Mouse (Mus musculus): Measurements from ENCODE around the gene Lsm14b.

DNA sequence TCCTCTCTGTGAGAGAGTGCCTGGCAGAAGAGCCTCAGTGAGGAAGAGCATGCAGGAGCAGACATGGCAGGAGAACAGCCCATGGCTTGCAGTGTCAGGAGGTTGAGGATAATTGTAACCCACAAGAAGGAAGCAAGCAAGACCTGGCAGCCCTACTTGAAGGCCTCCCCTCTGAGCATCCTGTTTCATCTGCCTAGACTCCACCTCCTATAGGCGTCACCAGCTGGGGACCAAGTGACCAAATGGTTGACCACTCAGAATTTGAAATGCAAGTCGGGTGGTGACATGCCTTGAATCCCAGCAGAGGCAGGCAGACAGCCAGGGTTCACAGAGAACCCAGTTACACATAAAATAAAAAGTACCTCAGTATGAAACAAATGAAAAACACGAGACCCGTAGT lies 44.2 kb upstream of the Lsm14b start:
- no peak for TF ChIP-seq CTCF (conservative IDR thresholded peaks at IDR 0.05; ENCODE audit: low read length)
- TF ChIP-seq NANOG (IDR thresholded peaks at IDR 0.05; ENCODE audit: borderline replicate concordance, low read length) = no peak

All from E14TG2a.4 (cell line).